Mouse (Mus musculus) intestine, embryonic 14.5 days (tissue): Measurements from ENCODE around the gene Tmem92. TPM values are rescaled to one million over a fixed set of nuclear protein-coding genes. Genes with fewer than 3 reads are reported as not detected.

ENCODE experiments used
- ATAC-seq: fragments of 200-750 bp; cut with Nextera tagmentation; replicated peaks from 2 replicates; pipeline ENCODE4 v1.8.0; 2017; ENCODE audit warnings: low read depth, moderate number of reproducible peaks, moderate TSS enrichment, moderate library complexity; ENCODE audit not compliant: low FRiP score, low TSS enrichment
- DNase-seq: peaks from one replicate; pipeline ENCODE4 v3.0.0-alpha.2; 2018; ENCODE audit warnings: low spot score
- H3K27ac ChIP-seq: fragments of 300-500 bp; sonication (generic); 2 replicates; pipeline ENCODE4 v1.5.1; 2014; ENCODE audit warnings: low read depth, mild to moderate bottlenecking, control low read depth
- H3K27me3 ChIP-seq: fragments of 300-500 bp; sonication (generic); replicated peaks from 2 replicates; pipeline ENCODE4 v1.6.1; 2014; ENCODE audit warnings: low read length, control low read depth; ENCODE audit not compliant: control insufficient read depth, insufficient read depth
- H3K36me3 ChIP-seq: fragments of 300-500 bp; sonication (generic); 2 replicates; pipeline ENCODE4 v1.6.1; 2014; ENCODE audit warnings: low read length, control low read depth; ENCODE audit not compliant: control insufficient read depth, insufficient read depth
- H3K4me1 ChIP-seq: fragments of 300-500 bp; sonication (generic); replicated peaks from 2 replicates; pipeline ENCODE4 v1.6.1; 2014; ENCODE audit warnings: low read length, control low read depth, mixed read lengths; ENCODE audit not compliant: control insufficient read depth, insufficient read depth
- H3K4me2 ChIP-seq: fragments of 300-500 bp; sonication (generic); 2 replicates; pipeline ENCODE4 v1.6.1; 2014; ENCODE audit warnings: low read length
- H3K4me3 ChIP-seq: fragments of 300-500 bp; sonication (generic); 2 replicates; pipeline ENCODE4 v1.5.1; 2014; ENCODE audit warnings: low read depth, low read length, control low read depth, mixed read lengths
- H3K9ac ChIP-seq: fragments of 300-500 bp; sonication (generic); 2 replicates; pipeline ENCODE4 v1.6.1; 2014; ENCODE audit warnings: mild to moderate bottlenecking, low read length
- H3K9me3 ChIP-seq: fragments of 300-500 bp; sonication (generic); 2 replicates; pipeline ENCODE4 v1.6.1; 2016; ENCODE audit warnings: low read length, control low read depth; ENCODE audit not compliant: control insufficient read depth
- WGBS: fragments of 180-500 bp; shearing (Covaris S2); extraction: QIAGEN DNeasy Blood & Tissue Kit; methylation state at CpG from one replicate; pipeline ENCODE4 v1.1.7; 2014; 5-methylcytosine and 5-hydroxymethylcytosine counted together
- polyA plus RNA-seq: library from polyadenylated mRNA; unstranded; fragments of >200 nt; fragmentation: Nextera tagmentation; extraction: Ambion mirVana; gene quantifications from 2 replicates; pipeline ENCODE4 v1.2.1, GENCODE M21; 2014

Tmem92 gene
- polyA plus RNA-seq, 1 experiment from 2014 or later: not detected

DNA sequence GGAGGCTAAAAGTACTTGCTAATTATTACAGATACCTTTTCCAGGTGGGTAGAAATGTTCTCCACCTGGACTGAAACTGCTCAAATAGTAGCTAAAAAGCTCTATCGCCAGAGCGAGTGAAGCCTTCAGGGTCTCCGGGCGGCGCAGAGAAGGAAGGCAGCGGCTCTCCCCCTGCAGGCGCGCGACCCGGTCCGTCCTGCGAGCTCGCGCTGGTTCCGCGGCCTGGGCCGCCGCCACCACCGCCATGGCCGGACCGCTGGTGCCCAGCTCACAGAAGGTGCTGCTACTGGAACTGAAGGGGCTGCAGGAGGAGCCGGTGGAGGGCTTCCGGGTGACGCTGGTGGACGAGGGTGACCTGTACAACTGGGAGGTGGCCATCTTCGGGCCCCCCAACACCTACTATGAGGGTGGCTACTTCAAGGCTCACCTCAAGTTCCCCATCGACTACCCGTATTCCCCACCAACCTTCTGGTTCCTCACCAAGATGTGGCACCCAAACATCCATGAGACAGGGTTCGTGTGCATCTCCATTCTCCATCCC lies 40.7 kb downstream of the Tmem92 start, which contains the start of gene Cdc34b:
Gene Cdc34b (plus strand): TSS at position 51 of the 541 bp plus-strand sequence.
- no peaks in the 10 kb centered on the region for H3K4me1 ChIP-seq
- WGBS: 81% methylated on average over 29 of the region's 29 CpGs
- no peak for ATAC-seq

GRCm38 (mm10) chr11:94735746-94736145 lies 46.8 kb downstream of the Tmem92 start:
- no peak overlapping the region for H3K4me3 ChIP-seq
- ATAC-seq (no peak), DNase-seq (no peak)
- WGBS: 63% methylated on average over 2 of the region's 2 CpGs
- H3K36me3 ChIP-seq: no peaks in the 10 kb centered on the region
- no peak overlapping the region for H3K4me2 ChIP-seq
- H3K9me3 ChIP-seq: no peaks in the 10 kb centered on the region
- H3K27ac ChIP-seq: no peak overlapping the region
- no peaks in the 10 kb centered on the region for H3K27me3 ChIP-seq
- no peaks in the 10 kb centered on the region for H3K4me1 ChIP-seq
- no peak overlapping the region for H3K9ac ChIP-seq

More for the DNA sequence above, 40.7 kb downstream of the Tmem92 start, which contains the start of gene Cdc34b:
- no peak for DNase-seq
- H3K27ac ChIP-seq: no peak within 1 kb of the TSS
- no peak within 1 kb of the TSS for H3K4me3 ChIP-seq
- H3K27me3 ChIP-seq: no peaks in the 10 kb centered on the region
- H3K9ac ChIP-seq: no peak within 1 kb of the TSS
- no peak within 1 kb of the TSS for H3K4me2 ChIP-seq
- H3K9me3 ChIP-seq: no peaks in the 10 kb centered on the region
- H3K36me3 ChIP-seq: no peaks in the 10 kb centered on the region

GRCm38 (mm10) chr11:94732773-94733172 lies 49.7 kb downstream of the Tmem92 start:
- no peak overlapping the region for H3K4me2 ChIP-seq
- H3K27me3 ChIP-seq: no peaks in the 10 kb centered on the region
- no peak overlapping the region for H3K9ac ChIP-seq
- H3K9me3 ChIP-seq: no peaks in the 10 kb centered on the region
- DNase-seq (peak; percentile 72), ATAC-seq (no peak)
- H3K36me3 ChIP-seq: no peaks in the 10 kb centered on the region
- no peak overlapping the region for H3K27ac ChIP-seq
- 37% methylated on average over 8 of the region's 8 CpGs for WGBS
- no peak overlapping the region for H3K4me3 ChIP-seq
- no peaks in the 10 kb centered on the region for H3K4me1 ChIP-seq

- WGBS: 90% methylated on average over 12 of the region's 12 CpGs
- H3K9me3 ChIP-seq: no peaks in the 10 kb centered on the region
Observed at GRCm38 (mm10) chr11:94731229-94731628, 51.3 kb downstream of the Tmem92 start.

DNA sequence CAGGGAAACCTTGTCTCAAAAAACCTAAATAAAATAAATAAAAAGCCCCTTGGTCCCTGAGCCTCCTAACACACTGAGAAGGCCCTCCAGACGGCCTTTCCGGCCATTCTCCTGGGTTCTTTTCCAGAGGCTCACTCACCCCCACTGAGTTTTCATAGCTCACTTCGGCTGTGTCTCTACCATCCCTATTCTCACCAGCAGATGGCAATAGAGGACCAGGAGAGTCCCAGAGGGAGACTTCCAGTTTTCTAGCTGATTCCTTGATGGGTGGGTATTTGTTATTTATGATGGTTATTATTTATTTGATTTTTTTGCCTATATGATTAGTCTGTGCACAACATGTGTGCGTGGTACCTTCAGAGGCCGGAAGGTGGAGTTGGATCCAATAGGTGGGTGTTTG lies 52.2 kb downstream of the Tmem92 start:
- Histone ChIP-seq H3K27ac (no peak overlapping the region), H3K4me2 (no peak overlapping the region), H3K9ac (no peak overlapping the region), H3K36me3 (no peaks in the 10 kb centered on the region), H3K4me3 (no peak overlapping the region), H3K4me1 (no peaks in the 10 kb centered on the region), H3K9me3 (no peaks in the 10 kb centered on the region), H3K27me3 (no peaks in the 10 kb centered on the region)
- DNase-seq (peak; percentile 76), ATAC-seq (no peak)
- WGBS: 27% methylated on average over 5 of the region's 5 CpGs

More at GRCm38 (mm10) chr11:94731229-94731628, 51.3 kb downstream of the Tmem92 start:
- Histone ChIP-seq H3K27me3 (no peaks in the 10 kb centered on the region), H3K4me3 (no peak overlapping the region), H3K4me1 (no peaks in the 10 kb centered on the region), H3K4me2 (no peak overlapping the region), H3K9ac (no peak overlapping the region), H3K36me3 (no peaks in the 10 kb centered on the region), H3K27ac (no peak overlapping the region)
- no peak for DNase-seq
- no peak for ATAC-seq

DNA sequence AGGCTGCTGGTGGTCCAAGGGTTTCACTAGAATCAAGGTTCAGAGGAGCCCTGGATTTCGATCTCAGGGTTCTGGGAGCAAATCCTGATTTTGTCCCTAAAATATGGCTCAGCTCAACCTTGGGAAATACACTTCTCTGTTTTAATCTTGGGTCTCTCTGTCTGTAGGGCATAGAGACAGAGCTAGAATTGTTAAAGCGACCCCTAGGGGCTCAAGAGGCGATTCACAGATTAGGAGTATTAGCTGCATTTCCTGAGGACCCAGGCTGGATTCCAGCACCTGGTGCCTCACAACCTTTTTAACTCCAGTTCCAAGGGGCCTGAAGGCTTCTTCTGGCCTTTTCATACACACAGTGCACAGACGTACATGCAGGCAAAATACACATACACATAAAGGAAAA lies 52.9 kb downstream of the Tmem92 start:
- Histone ChIP-seq H3K4me2 (no peak overlapping the region), H3K27ac (no peak overlapping the region), H3K9ac (no peak overlapping the region), H3K27me3 (no peaks in the 10 kb centered on the region), H3K4me1 (no peaks in the 10 kb centered on the region), H3K9me3 (no peaks in the 10 kb centered on the region), H3K4me3 (no peak overlapping the region), H3K36me3 (no peaks in the 10 kb centered on the region)
- no peak for DNase-seq
- no peak for ATAC-seq
- WGBS: 32% methylated on average over 4 of the region's 4 CpGs

- Histone ChIP-seq H3K36me3 (no peaks in the 10 kb centered on the region), H3K9ac (no peak overlapping the region), H3K27me3 (no peaks in the 10 kb centered on the region), H3K4me3 (no peak overlapping the region), H3K4me1 (no peaks in the 10 kb centered on the region), H3K27ac (no peak overlapping the region), H3K9me3 (no peaks in the 10 kb centered on the region), H3K4me2 (no peak overlapping the region)
- no peak for DNase-seq
- no peak for ATAC-seq
- 83% methylated on average over 3 of the region's 3 CpGs for WGBS
Observed at GRCm38 (mm10) chr11:94728545-94728944, 54.0 kb downstream of the Tmem92 start.

GRCm38 (mm10) chr11:94727306-94727705 lies 55.2 kb downstream of the Tmem92 start:
- no peak overlapping the region for H3K27ac ChIP-seq
- H3K4me3 ChIP-seq: no peak overlapping the region
- H3K4me2 ChIP-seq: no peak overlapping the region
- no peak for DNase-seq
- WGBS: 83% methylated on average over 3 of the region's 3 CpGs
- no peaks in the 10 kb centered on the region for H3K36me3 ChIP-seq
- no peaks in the 10 kb centered on the region for H3K27me3 ChIP-seq
- H3K4me1 ChIP-seq: no peaks in the 10 kb centered on the region
- no peak overlapping the region for H3K9ac ChIP-seq
- no peak for ATAC-seq
- no peaks in the 10 kb centered on the region for H3K9me3 ChIP-seq
